In genomic region chr1:182066527-182067465, GRCm38 (mm10) we compare ENCODE assay signal across 14 mouse cellular contexts. TPM values are rescaled to one million over a fixed set of nuclear protein-coding genes. Genes with fewer than 3 reads are reported as not detected.
"Had no signal": no experiment of that assay in that cellular context is flagged by ENCODE, and none has a peak within 500 bp of the region (broad histone marks: within the 10 kb centered on the region; RNA-seq: fewer than 3 reads in every experiment).

No protein-coding gene starts in this region.

- H3K27me3 ChIP-seq: limb, embryonic 13.5 days; liver, embryonic 15.5 days; midbrain, embryonic 15.5 days; neural tube, embryonic 12.5 days had no signal

- H3K4me3 ChIP-seq: limb, embryonic 13.5 days; liver, embryonic 15.5 days; midbrain, embryonic 15.5 days; neural tube, embryonic 12.5 days had no signal

- H3K27ac ChIP-seq: limb, embryonic 13.5 days; liver, embryonic 15.5 days; midbrain, embryonic 15.5 days; neural tube, embryonic 12.5 days; stomach, postnatal 0 days had no signal

- DNase-seq: kidney, adult 8-10 months; kidney, postnatal 36 days; layer of hippocampus, adult 9-11 months; layer of hippocampus, postnatal 36 days; lung, adult 2 months; thymus, postnatal 4 days had no signal

- H3K9me3 ChIP-seq: limb, embryonic 13.5 days; liver, embryonic 15.5 days; midbrain, embryonic 15.5 days; neural tube, embryonic 12.5 days had no signal

- H3K4me1 ChIP-seq: limb, embryonic 13.5 days; liver, embryonic 15.5 days; midbrain, embryonic 15.5 days; neural tube, embryonic 12.5 days had no signal

- H3K4me2 ChIP-seq: limb, embryonic 13.5 days; liver, embryonic 11.5 days; liver, embryonic 15.5 days; midbrain, embryonic 11.5 days; midbrain, embryonic 15.5 days; neural tube, embryonic 12.5 days had no signal

- H3K36me3 ChIP-seq: limb, embryonic 13.5 days; liver, embryonic 15.5 days; midbrain, embryonic 15.5 days; neural tube, embryonic 12.5 days had no signal

- ATAC-seq: midbrain, embryonic 15.5 days had no signal

- H3K9ac ChIP-seq: limb, embryonic 13.5 days; liver, embryonic 15.5 days; midbrain, embryonic 15.5 days; neural tube, embryonic 12.5 days had no signal

RNA-seq across cellular contexts. Expression of gene Enah, which starts 47.0 kb away (rescaled TPM):
- total RNA-seq: monocyte, adult 5-6 weeks had no signal
